Mouse (Mus musculus) Patski (cell line): Measurements from ENCODE around the gene Ncaph2. TPM values are rescaled to one million over a fixed set of nuclear protein-coding genes. Genes with fewer than 3 reads are reported as not detected.

Source experiments
- ATAC-seq: fragments of 100-300 bp; one replicate; pipeline ENCODE4 v1.8.0; 2021
- CTCF ChIA-PET: fragments of 350-600 bp; sonication (Branson Sonifier 250); formaldehyde crosslinking; loops from one replicate; lab custom pipeline; 2022; ENCODE audit warnings: inconsistent platforms; lab: Charles Lee
- POLR2A ChIA-PET: fragments of 350-600 bp; sonication (Branson Sonifier 250); formaldehyde crosslinking; loops from one replicate; lab custom pipeline; 2022; ENCODE audit warnings: antibody characterized with exemption, inconsistent platforms; lab: Charles Lee
- DNase-seq: peaks from one replicate; pipeline ENCODE4 v3.0.0-alpha.2; 2011; ENCODE audit warnings: low read depth, low spot score
- H3K27me3 ChIP-seq: fragments of 371-371 bp; one replicate; pipeline ENCODE4 v1.5.1; 2021
- CTCF ChIP-seq: fragments of 100-300 bp; IDR thresholded peaks from one replicate; pipeline ENCODE4 v1.5.1; 2021
- in situ Hi-C: fragments of 300-500 bp; cut with MboI; formaldehyde crosslinking; loops from 3 replicates; pipeline ENCODE4 v1.11.1; 2018; ENCODE audit warnings: low pct_unique_long_range_greater_than_20kb, mixed read lengths
- polyA plus RNA-seq: library from polyadenylated mRNA; unstranded; gene quantifications from one replicate; pipeline ENCODE4 v1.2.3, GENCODE M21; 2021

The Ncaph2 gene
- polyA plus RNA-seq, 1 experiment from 2014 or later = 106 TPM

DNA sequence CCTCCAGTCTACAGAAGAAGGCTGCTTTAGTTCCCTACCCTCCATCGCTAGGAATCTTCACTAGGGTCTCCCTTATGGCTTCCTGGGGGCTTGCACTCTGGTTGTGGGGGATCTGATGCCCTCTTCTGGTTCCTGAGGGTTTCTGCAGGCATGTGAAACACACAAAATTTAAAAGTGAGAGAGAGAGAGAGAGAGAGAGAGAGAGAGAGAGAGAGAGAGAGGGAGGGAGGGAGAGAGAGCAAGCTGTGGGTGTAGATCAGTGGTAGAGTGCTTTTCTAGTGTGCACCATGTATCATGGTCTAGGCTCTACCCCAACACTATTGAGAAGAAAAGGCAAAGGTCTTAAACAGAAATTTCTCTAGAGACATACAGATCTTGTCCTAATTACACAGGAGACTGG lies 13.8 kb upstream of the Ncaph2 start:
- ChIA-PET POLR2A (no interaction called here), CTCF (interaction anchor here (1.6 kb wide), 1 partner anchor 27 kb away, joined by 3 read pairs; no protein-coding TSS in a partner anchor)
- DNase-seq (no peak), ATAC-seq (no peak)
- in situ Hi-C loops = no loop called here
- no peak for TF ChIP-seq CTCF
- peaks cover 17% of the 10 kb centered on the region for H3K27me3 ChIP-seq

DNA sequence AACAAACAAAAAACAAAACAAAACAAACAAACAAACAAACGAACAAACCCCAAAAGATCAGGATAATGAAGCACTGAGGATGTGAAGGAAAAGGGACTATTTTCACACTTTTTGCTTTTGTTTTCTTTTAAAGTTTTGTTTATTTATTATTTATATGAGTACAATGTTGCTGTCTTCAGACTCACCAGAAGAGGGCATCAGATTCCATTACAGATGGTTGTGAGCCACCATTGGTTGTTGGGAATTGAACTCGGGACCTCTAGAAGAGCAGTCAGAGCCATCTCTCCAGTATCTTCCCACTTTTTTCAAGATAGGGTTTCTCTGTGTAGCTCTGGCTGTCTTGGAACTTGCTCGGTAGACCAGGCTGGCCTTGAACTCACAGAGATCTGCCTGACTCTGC lies 12.2 kb upstream of the Ncaph2 start:
- no peak for DNase-seq
- in situ Hi-C loops = no loop called here
- TF ChIP-seq CTCF = no peak
- ChIA-PET POLR2A (no interaction called here), CTCF (interaction anchor here (1.1 kb wide), 1 partner anchor 9 kb away, joined by 5 read pairs; the partner anchor contains the start of gene Miox)
- no peak for ATAC-seq
- peaks cover 11% of the 10 kb centered on the region for H3K27me3 ChIP-seq

DNA sequence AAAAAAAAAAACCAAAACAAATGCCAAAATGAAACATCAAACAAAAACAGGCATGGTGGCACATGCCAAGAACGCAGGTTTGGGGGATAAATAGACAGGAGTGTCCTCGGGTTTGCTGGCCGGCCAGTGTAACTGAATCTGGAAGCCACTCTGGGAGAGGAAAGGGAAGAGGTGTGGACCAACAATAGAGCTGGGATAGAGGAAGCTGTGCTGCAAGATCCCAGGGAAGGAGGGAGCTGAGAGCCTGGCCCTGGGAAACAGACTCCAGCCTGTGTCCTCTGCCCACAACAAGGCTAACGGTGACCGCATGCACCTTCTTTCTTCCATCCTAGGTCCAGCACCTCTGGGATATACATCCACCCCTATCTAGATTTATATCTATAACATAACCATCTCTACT lies 5.1 kb upstream of the Ncaph2 start:
- DNase-seq = no peak
- no peaks in the 10 kb centered on the region for H3K27me3 ChIP-seq
- in situ Hi-C loops = no loop called here
- CTCF ChIA-PET = interaction anchor here (1.6 kb wide), 1 partner anchor 23 kb away, joined by 4 read pairs; the partner anchor contains the start of gene Sco2
- TF ChIP-seq CTCF = no peak
- ATAC-seq = no peak
- POLR2A ChIA-PET = interaction anchor here (0.5 kb wide), 1 partner anchor 127 kb away, joined by 3 read pairs; no protein-coding TSS in a partner anchor

DNA sequence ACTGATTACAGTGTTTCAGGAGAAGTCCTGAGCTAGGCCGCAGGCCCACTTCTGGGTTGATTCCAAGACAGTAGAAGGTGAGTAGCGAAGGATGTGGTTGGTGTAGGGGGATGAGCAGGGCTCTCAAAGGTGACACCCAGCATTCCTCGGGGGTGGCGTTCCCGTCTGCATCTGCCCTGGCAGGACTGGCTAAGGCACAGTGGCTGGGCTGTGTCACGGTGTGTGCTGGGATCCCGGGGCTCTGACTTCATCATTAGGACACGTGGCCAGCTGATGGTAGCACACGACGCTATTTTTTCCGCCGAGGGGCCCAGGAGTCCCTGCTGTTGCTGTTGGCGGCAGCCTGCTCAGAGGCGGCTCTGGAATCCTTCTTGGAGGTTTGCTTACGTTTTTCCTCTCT lies 4.2 kb upstream of the Ncaph2 start:
- no peak for DNase-seq
- in situ Hi-C loops = no loop called here
- POLR2A ChIA-PET = no interaction called here
- CTCF ChIA-PET = interaction anchor here (1.6 kb wide), 1 partner anchor 22 kb away, joined by 4 read pairs; the partner anchor contains the start of gene Sco2
- no peak for ATAC-seq
- no peaks in the 10 kb centered on the region for H3K27me3 ChIP-seq
- TF ChIP-seq CTCF = no peak

DNA sequence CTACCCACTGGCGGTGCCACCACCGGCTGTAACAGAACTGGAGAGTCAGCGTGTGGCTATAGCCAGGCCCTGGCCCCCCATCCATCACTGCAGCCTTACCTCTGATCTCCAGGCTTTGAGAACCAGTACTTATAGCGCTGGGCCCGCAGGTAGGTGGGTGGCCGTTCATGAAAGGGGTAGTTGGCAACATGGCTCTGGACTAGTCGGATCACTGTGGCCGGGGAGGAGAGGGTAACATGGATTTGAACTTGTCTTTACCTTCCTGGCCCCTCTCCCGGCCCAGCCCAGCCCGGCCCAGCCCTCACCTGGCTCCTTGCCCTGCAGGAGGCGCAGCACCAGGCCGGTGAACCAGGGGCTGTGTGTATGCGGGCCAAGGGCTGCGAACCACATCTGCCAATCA lies 3.5 kb upstream of the Ncaph2 start:
- DNase-seq = no peak
- POLR2A ChIA-PET = no interaction called here
- in situ Hi-C loops = no loop called here

DNA sequence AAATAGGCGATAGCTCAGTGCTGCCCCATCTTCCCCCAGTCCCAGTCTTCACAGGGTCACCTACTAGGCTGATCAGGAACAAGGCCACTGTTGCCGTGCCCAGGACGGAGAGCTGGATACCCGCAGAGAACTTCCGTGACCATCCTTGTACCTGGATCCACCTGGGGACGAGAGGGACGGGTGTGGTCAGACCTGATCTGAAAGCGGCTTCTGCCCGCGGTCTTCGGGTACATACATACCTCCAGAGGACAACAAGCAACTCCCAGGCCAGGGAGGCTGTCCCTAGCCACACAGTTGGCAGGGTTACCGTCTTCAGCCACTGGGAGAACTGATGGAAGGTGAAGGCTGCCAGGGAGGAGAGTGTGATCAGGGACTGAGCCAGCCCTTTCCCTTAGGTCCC lies 2.7 kb upstream of the Ncaph2 start:
- ChIA-PET CTCF (no interaction called here), POLR2A (no interaction called here)
- TF ChIP-seq CTCF = no peak
- in situ Hi-C loops = no loop called here
- ATAC-seq = no peak
- DNase-seq = no peak
- no peaks in the 10 kb centered on the region for H3K27me3 ChIP-seq

More for the DNA sequence above, 3.5 kb upstream of the Ncaph2 start:
- no peak for ATAC-seq
- CTCF ChIA-PET = no interaction called here
- H3K27me3 ChIP-seq = no peaks in the 10 kb centered on the region
- no peak for TF ChIP-seq CTCF

DNA sequence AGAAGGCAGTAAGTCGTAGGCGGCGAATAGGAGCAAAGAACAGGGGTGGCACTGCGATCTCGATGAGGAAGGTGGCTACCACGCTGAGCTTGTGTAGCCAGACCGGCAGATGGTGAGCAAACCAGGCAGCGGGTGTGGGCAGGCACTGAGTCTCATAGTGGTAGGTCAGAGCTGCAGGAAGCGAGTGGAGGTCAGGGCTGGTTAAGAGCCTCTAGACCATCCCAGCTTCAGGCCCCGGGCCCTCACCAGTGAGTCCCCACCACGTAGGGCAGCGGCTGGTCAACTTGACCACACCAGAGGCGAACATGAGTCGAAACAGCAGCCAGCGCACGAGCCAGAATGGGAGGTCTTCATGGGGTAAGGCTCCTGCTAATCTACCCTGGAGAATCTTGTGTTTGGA lies 1.7 kb upstream of the Ncaph2 start:
- DNase-seq (no peak), ATAC-seq (no peak)
- in situ Hi-C loops = no loop called here
- no peak for TF ChIP-seq CTCF
- no peaks in the 10 kb centered on the region for H3K27me3 ChIP-seq
- ChIA-PET CTCF (no interaction called here), POLR2A (no interaction called here)

DNA sequence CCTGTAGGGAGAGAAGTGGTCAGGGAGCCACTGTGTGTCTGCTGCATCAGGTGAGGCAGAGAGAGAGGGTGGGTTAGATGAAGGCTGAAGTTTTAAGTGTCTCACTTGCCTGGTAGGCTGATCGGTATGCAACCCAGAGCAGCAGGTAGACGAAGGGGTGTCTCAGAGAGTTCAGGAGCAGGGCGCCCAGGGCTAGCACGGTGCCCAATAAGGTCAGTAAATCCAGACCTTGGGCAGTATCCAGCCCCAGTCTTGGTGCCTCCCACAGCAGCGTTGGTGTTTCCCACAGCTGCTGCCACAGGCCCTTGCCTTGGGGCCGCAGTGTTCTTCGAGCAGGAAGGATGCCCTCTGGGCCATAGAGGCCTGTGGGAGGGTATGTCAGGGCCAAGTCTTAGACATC lies 1.1 kb upstream of the Ncaph2 start:
- in situ Hi-C loops = no loop called here
- ChIA-PET POLR2A (no interaction called here), CTCF (no interaction called here)
- ATAC-seq = no peak
- no peak for TF ChIP-seq CTCF
- DNase-seq = no peak
- H3K27me3 ChIP-seq = no peaks in the 10 kb centered on the region

DNA sequence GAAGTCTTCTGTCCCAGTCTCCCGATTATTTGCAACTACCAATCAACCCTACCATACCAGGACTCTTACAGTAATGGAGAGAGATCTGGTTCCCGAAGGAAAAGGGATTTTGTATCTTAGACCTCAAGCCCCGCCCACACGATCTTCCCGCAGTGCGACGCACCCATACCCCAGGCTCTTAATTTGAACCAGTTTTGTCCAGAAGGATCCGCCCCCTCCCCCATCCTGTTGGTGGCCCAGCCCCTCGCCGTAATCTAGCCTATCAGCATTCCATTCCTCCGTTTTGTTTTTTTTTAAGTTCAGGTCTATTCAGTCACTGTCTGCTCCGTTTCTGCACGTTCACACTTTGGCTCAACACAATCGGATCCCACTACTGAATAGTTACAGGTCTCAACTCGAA lies 853 bp downstream of the Ncaph2 start:
- POLR2A ChIA-PET = interaction anchor here (0.6 to 2.4 kb wide), 5 partner anchors 9 to 488 kb away, joined by 3 to 9 read pairs (median 4); partner anchors contain the start of gene Sco2

DNA sequence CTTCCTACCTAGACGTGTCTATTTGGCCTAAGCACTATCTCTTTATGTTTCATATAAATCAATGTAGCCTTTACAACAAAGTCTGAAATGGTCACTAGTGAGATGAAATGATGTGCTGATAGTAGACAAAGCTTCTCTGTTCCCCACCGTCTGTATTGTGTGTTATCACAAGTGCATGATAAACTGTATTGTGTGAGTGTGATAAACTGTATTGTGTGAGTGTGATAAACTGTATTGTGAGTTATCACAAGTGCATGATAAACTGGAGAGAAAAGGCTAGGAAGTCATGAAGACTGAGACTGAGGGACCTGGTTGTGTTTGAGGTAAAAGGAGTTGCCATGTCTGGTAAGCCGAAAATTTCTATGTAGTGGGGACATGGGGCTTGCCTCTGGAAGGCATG lies 3.3 kb downstream of the Ncaph2 start:
- TF ChIP-seq CTCF = no peak
- no peaks in the 10 kb centered on the region for H3K27me3 ChIP-seq
- CTCF ChIA-PET = no interaction called here
- in situ Hi-C loops = no loop called here
- ATAC-seq (no peak), DNase-seq (no peak)
- POLR2A ChIA-PET = interaction anchor here (0.7 to 1.8 kb wide), 2 partner anchors 14 to 119 kb away, joined by 3 to 7 read pairs; partner anchors contain the start of gene Sco2

More for the DNA sequence above, 853 bp downstream of the Ncaph2 start:
- DNase-seq (peak; percentile 51), ATAC-seq (peak; percentile 37)
- H3K27me3 ChIP-seq = no peaks in the 10 kb centered on the region
- CTCF ChIA-PET = interaction anchor here (1.2 to 2.2 kb wide), 2 partner anchors 12 to 17 kb away, joined by 3 to 14 read pairs; partner anchors contain the start of gene Sco2
- in situ Hi-C loops = no loop called here
- TF ChIP-seq CTCF = no peak

DNA sequence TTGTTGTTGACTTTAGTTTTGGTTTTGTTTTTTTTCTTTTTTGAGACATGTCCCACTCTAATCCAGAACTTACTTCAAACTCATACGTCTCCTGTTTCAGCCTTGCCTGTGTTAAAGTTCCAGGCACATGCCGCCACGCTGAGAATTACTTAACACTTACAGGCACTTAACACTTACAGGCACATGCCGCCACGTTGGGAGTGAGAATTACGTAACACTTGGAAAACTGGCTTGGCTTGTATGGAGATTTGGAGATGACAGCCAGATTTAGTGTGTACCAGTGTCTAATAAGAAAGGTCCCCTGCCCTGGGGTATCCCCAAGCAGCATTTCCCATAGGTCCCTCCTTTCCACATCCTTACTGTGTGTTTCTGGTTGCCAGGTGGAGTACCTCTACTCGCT lies 7.5 kb downstream of the Ncaph2 start:
- ATAC-seq (no peak), DNase-seq (no peak)
- ChIA-PET POLR2A (interaction anchor here (1.8 kb wide), 1 partner anchor 8 kb away, joined by 6 read pairs; the partner anchor contains the start of genes Lmf2 and Ncaph2), CTCF (interaction anchor here (3.3 kb wide), 1 partner anchor 11 kb away, joined by 20 read pairs; the partner anchor contains the start of gene Sco2)
- in situ Hi-C loops = no loop called here
- H3K27me3 ChIP-seq = no peaks in the 10 kb centered on the region
- TF ChIP-seq CTCF = no peak
